Mouse (Mus musculus): ENCODE measurements around the gene Stk40. TPM values are rescaled to one million over a fixed set of nuclear protein-coding genes. Genes with fewer than 3 reads are reported as not detected.

Stk40 gene
- total RNA-seq (2014; rRNA removed) (6.5 and 10.8 TPM in 2 replicates), polyA plus RNA-seq (2012; rRNA removed) (22.5 and 22.9 TPM in 2 replicates)

DNA sequence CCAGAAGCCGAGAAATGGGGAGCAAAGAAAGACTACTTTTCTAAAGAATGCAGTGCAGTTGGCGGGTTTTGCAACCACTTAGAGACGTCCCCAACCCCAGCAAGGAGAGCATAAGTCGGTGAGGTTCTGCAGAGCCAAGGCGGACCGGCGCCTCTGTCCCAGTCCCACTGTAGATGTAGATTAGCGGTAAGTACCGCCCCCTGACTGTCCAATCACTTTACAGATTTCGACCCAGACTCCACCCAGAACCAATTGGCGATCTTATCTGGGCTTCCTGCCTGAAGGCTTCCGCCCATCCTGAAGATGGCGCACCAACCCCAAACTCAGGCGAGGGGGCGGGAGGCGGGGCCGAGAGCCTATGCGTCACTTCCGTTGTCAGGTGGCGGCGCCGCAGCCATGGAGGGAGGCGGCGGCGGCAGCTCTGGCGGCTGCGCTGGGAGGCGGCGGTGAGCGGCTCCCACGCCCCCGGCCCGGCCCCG is at the start of gene Stk40:
Gene Stk40 (plus strand): TSS at position 368 of the 479 bp plus-strand sequence.
- under 1% methylated on average over 34 of the region's 34 CpGs for WGBS
- H3K79me2 ChIP-seq (ENCODE audit: control insufficient read depth, insufficient read depth, low read length): peaks cover 25% of the 10 kb centered on the region; the same call in 1 of the 2 replicates
- H3K27ac ChIP-seq (replicated peaks; ENCODE audit: insufficient read depth, low read depth, low read length): peak within 1 kb of the TSS; percentile 83
- TF ChIP-seq CTCF (IDR thresholded peaks at IDR 0.05; ENCODE audit: low read depth, low read length) (peak; percentile 75), POLR2A (IDR thresholded peaks at IDR 0.05; ENCODE audit: extremely low read depth, insufficient read depth, low read length) (peak; percentile 79)
- peaks cover 29% of the 10 kb centered on the region for H3K4me1 ChIP-seq (ENCODE audit: control insufficient read depth, insufficient read depth, low read length)
- no peaks in the 10 kb centered on the region for H3K36me3 ChIP-seq (ENCODE audit: control insufficient read depth, insufficient read depth, low read length)
- H3K4me3 ChIP-seq (ENCODE audit: insufficient read depth, low read depth, low read length): peak within 1 kb of the TSS; percentile 53
- peak within 1 kb of the TSS; percentile 89 for H3K9ac ChIP-seq (ENCODE audit: low read depth, low read length)
- DNase-seq (ENCODE audit: extremely low read depth, low read depth, low spot score): peak; percentile 97
- H3K27me3 ChIP-seq (ENCODE audit: control insufficient read depth, insufficient read depth, low read length): no peaks in the 10 kb centered on the region

DNA sequence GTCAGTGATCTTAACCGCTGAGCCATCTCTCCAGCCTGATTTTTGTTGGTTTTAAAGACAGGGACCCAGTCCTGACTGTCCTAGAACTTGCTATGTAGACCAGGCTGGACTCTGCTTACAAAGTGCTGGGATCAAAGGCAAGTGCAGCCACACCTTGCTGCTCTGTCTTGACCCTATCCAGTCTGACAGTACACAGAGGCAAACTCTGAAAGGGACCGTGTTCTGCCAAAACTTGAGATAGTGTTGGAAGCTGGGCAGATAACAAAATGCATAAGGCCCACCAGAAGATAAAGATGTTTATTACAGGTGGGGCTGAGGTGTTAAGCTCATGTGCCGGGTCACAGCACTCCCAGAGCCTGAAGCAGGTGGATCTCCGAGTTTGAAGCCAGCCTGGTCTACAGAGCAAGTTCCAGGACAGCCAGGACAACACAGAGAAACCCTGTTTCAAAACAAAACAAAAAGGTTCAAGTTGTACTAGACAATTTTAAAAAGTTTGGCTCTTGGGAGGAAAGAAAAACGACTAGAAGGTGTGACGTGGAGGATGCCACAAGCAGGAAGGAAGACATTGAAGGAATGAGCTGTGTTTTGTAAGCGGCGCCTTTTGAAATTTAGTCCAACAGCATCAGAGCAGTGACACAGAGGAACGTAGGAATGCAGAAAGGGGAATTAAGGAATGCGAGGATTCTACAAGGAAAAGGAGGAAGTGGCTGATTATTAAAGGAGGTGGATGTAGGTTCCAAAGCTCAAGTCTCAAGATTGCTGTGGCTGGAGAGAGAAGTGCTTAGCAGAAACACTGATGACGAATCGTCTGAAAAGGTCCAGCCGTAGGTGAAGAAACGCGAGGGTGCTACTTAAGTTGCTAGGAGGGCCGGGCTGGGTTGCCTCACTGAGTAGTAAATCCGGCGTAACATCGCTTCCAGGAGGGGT is 46.3 kb upstream of the Stk40 start:
- Histone ChIP-seq H3K27ac (replicated peaks; ENCODE audit: insufficient read depth, low read depth, low read length) (no peak overlapping the region), H3K79me2 (ENCODE audit: control insufficient read depth, insufficient read depth, low read length) (no peaks in the 10 kb centered on the region), H3K9ac (ENCODE audit: low read depth, low read length) (no peak overlapping the region; the same call in 1 of the 2 replicates), H3K36me3 (ENCODE audit: control insufficient read depth, insufficient read depth, low read length) (peaks cover 19% of the 10 kb centered on the region), H3K27me3 (ENCODE audit: control insufficient read depth, insufficient read depth, low read length) (no peaks in the 10 kb centered on the region), H3K4me1 (ENCODE audit: control insufficient read depth, insufficient read depth, low read length) (0 out of 2 replicates have a peak, but pooled peaks cover 2% of the 10 kb centered on the region), H3K4me3 (ENCODE audit: insufficient read depth, low read depth, low read length) (0 out of 2 replicates have a peak overlapping the region, but pooled peaks have one; percentile 52)
- TF ChIP-seq POLR2A (IDR thresholded peaks at IDR 0.05; ENCODE audit: extremely low read depth, insufficient read depth, low read length): no peak
- TF ChIP-seq CTCF (IDR thresholded peaks at IDR 0.05; ENCODE audit: low read depth, low read length): no peak
- whole genome bisulfite sequencing: 17% methylated on average over 19 of the region's 19 CpGs
- no peak for DNase-seq (ENCODE audit: extremely low read depth, low read depth, low spot score)

DNA sequence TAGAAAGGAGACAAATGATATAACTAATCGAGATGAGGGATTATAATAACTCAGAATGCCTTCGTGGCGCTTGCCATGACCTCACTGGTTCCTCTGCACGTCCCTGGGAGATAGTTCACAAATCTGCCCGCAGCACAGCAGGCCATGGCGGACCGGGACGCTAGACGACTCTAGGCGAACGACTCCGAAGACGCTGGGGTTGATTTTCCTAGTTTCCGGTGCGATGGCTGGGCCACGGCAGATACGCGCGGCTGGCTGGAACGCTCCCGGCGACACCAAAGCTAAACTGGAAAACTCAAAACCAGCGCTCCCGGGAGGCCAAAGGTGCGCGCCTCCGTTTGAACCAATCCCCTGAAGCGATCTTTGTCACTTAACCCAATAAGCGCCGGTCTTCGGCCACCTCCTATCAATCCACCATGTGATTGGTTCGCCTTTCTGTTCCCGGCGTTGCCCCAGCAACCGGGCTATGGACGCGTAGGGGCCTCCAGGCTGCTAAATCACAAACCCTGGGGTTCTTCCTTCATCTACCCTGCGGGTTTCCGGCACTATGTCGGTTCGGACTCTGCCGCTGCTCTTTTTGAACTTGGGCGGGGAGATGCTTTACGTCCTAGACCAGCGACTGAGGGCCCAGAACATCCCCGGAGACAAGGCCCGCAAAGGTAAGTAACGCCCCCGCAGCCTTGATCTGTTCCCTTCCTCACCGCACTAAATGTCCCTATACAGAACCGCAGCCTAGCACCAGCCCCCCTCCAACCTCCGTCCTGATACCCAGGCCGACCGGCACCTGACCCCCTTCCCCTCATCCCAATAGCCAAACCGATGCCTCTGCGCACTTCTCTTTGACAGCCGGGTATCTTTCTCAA is 45.4 kb upstream of the Stk40 start, which contains the start of gene Oscp1:
Gene Oscp1 (plus strand): TSS at position 432 of the 863 bp plus-strand sequence.
- Histone ChIP-seq H3K27me3 (ENCODE audit: control insufficient read depth, insufficient read depth, low read length) (no peaks in the 10 kb centered on the region), H3K27ac (replicated peaks; ENCODE audit: insufficient read depth, low read depth, low read length) (no peak within 1 kb of the TSS)
- TF ChIP-seq CTCF (IDR thresholded peaks at IDR 0.05; ENCODE audit: low read depth, low read length): no peak
- no peak for TF ChIP-seq POLR2A (IDR thresholded peaks at IDR 0.05; ENCODE audit: extremely low read depth, insufficient read depth, low read length)

DNA sequence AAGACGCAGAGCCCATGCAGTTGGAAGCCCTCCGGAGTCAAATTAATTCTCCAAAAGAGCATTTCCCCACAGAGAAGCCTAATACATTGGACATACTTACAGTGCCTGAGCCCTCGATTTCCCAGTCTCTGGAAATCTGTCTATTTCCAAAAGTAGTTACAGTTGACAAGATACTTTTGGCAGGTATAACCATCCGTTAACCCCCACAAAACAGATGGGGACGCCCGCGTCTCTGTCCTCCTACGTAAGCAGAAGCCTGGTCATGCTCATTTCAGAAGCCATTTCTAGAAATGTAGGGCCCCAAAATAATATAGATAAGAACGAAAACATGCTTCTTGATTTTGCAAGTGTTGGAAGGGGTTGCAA is 44.8 kb upstream of the Stk40 start:
- no peak for TF ChIP-seq POLR2A (IDR thresholded peaks at IDR 0.05; ENCODE audit: extremely low read depth, insufficient read depth, low read length)
- TF ChIP-seq CTCF (IDR thresholded peaks at IDR 0.05; ENCODE audit: low read depth, low read length): no peak
- peaks cover 10% of the 10 kb centered on the region for H3K36me3 ChIP-seq (ENCODE audit: control insufficient read depth, insufficient read depth, low read length)
- H3K9ac ChIP-seq (ENCODE audit: low read depth, low read length): no peak overlapping the region
- no peaks in the 10 kb centered on the region for H3K79me2 ChIP-seq (ENCODE audit: control insufficient read depth, insufficient read depth, low read length)
- H3K4me1 ChIP-seq (ENCODE audit: control insufficient read depth, insufficient read depth, low read length): 0 out of 2 replicates have a peak, but pooled peaks cover 2% of the 10 kb centered on the region
- WGBS: 55% methylated on average over 9 of the region's 9 CpGs
- DNase-seq (ENCODE audit: extremely low read depth, low read depth, low spot score): no peak
- no peak overlapping the region for H3K27ac ChIP-seq (replicated peaks; ENCODE audit: insufficient read depth, low read depth, low read length)
- H3K4me3 ChIP-seq (ENCODE audit: insufficient read depth, low read depth, low read length): peak overlapping the region; percentile 52; the same call in 1 of the 2 replicates
- H3K27me3 ChIP-seq (ENCODE audit: control insufficient read depth, insufficient read depth, low read length): no peaks in the 10 kb centered on the region

More for the DNA sequence above, 45.4 kb upstream of the Stk40 start, which contains the start of gene Oscp1:
- Histone ChIP-seq H3K36me3 (ENCODE audit: control insufficient read depth, insufficient read depth, low read length) (peaks cover 14% of the 10 kb centered on the region), H3K9ac (ENCODE audit: low read depth, low read length) (peak within 1 kb of the TSS; percentile 16; the same call in 1 of the 2 replicates), H3K79me2 (ENCODE audit: control insufficient read depth, insufficient read depth, low read length) (no peaks in the 10 kb centered on the region), H3K4me3 (ENCODE audit: insufficient read depth, low read depth, low read length) (peak within 1 kb of the TSS; percentile 52), H3K4me1 (ENCODE audit: control insufficient read depth, insufficient read depth, low read length) (0 out of 2 replicates have a peak, but pooled peaks cover 2% of the 10 kb centered on the region)
- WGBS: 2% methylated on average over 57 of the region's 57 CpGs
- peak; percentile 75 for DNase-seq (ENCODE audit: extremely low read depth, low read depth, low spot score)

DNA sequence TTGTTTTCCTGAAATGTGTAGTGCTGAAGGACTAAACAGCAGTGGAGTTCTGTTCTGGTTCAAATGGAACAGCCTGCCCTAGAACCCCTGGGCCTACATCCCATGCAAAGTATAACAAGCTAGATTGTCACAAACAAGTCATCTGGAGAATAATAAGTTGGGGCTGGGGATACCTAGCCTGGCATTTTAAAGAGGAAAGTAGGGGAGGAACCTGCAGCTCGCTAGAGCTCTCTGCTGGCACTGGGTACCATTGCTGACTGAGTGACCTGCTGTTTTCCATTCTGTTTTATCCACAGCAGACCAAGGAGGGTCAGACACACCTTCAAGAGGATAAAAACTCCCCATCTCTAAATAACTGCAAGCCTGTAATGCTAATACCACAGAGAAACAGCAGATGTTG is 40.9 kb upstream of the Stk40 start:
- WGBS: 64% methylated on average over 1 of the region's 1 CpGs
- DNase-seq (ENCODE audit: extremely low read depth, low read depth, low spot score): no peak

More for the DNA sequence above, 40.9 kb upstream of the Stk40 start:
- no peak overlapping the region for H3K9ac ChIP-seq (ENCODE audit: low read depth, low read length)
- H3K79me2 ChIP-seq (ENCODE audit: control insufficient read depth, insufficient read depth, low read length): no peaks in the 10 kb centered on the region
- no peaks in the 10 kb centered on the region for H3K36me3 ChIP-seq (ENCODE audit: control insufficient read depth, insufficient read depth, low read length)
- no peak for TF ChIP-seq POLR2A (IDR thresholded peaks at IDR 0.05; ENCODE audit: extremely low read depth, insufficient read depth, low read length)
- no peak for TF ChIP-seq CTCF (IDR thresholded peaks at IDR 0.05; ENCODE audit: low read depth, low read length)
- no peak overlapping the region for H3K4me3 ChIP-seq (ENCODE audit: insufficient read depth, low read depth, low read length)
- no peak overlapping the region for H3K27ac ChIP-seq (replicated peaks; ENCODE audit: insufficient read depth, low read depth, low read length)
- 0 out of 2 replicates have a peak, but pooled peaks cover 2% of the 10 kb centered on the region for H3K4me1 ChIP-seq (ENCODE audit: control insufficient read depth, insufficient read depth, low read length)
- H3K27me3 ChIP-seq (ENCODE audit: control insufficient read depth, insufficient read depth, low read length): no peaks in the 10 kb centered on the region

Data from liver, adult 2 months (tissue).